16 mouse cellular contexts compared by ENCODE assay signal in genomic region chr4:63006198-63007155, GRCm38 (mm10). TPM values are rescaled to one million over a fixed set of nuclear protein-coding genes. Genes with fewer than 3 reads are reported as not detected.
DNase-seq lines count a peak whose midpoint lies in the region; ATAC-seq and TF ChIP-seq lines count a peak whose summit lies in the region.
"Had no signal": no experiment of that assay in that cellular context is flagged by ENCODE, and none has a peak within 500 bp of the region (broad histone marks: within the 10 kb centered on the region; RNA-seq: fewer than 3 reads in every experiment).

No protein-coding gene starts in this region.

- H3K9me3 ChIP-seq in heart, embryonic 15.5 days (replicated peaks), result no peaks in the 10 kb centered on the region
- no peaks in the 10 kb centered on the region for H3K9me3 ChIP-seq in midbrain, embryonic 12.5 days
- no peaks in the 10 kb centered on the region for H3K9me3 ChIP-seq in midbrain, embryonic 15.5 days
- H3K9me3 ChIP-seq in intestine, postnatal 0 days (ENCODE audit: control insufficient read depth), result no peaks in the 10 kb centered on the region
- H3K9me3 ChIP-seq in neural tube, embryonic 15.5 days (replicated peaks), result no peaks in the 10 kb centered on the region
- H3K9me3 ChIP-seq in midbrain, postnatal 0 days (ENCODE audit: low read length), result no peaks in the 10 kb centered on the region

- no peak overlapping the region for H3K4me3 ChIP-seq in heart, embryonic 15.5 days
- no peak overlapping the region for H3K4me3 ChIP-seq in midbrain, embryonic 12.5 days
- H3K4me3 ChIP-seq in midbrain, embryonic 15.5 days, result no peak overlapping the region
- H3K4me3 ChIP-seq in intestine, postnatal 0 days (ENCODE audit: low read depth, low read length), result no peak overlapping the region
- no peak overlapping the region for H3K4me3 ChIP-seq in neural tube, embryonic 15.5 days (replicated peaks)
- no peak overlapping the region for H3K4me3 ChIP-seq in midbrain, postnatal 0 days (ENCODE audit: low read depth, low read length)
- H3K4me3 ChIP-seq: layer of hippocampus, adult 2 months; myocyte had no signal

- no peak overlapping the region for H3K4me2 ChIP-seq in heart, embryonic 15.5 days
- H3K4me2 ChIP-seq in midbrain, embryonic 12.5 days (replicated peaks), result no peak overlapping the region
- no peak overlapping the region for H3K4me2 ChIP-seq in midbrain, embryonic 15.5 days
- no peak overlapping the region for H3K4me2 ChIP-seq in intestine, postnatal 0 days (replicated peaks; ENCODE audit: low read depth)
- H3K4me2 ChIP-seq in neural tube, embryonic 15.5 days, result no peak overlapping the region
- H3K4me2 ChIP-seq in midbrain, postnatal 0 days (ENCODE audit: low read depth, low read length, poor library complexity, severe bottlenecking), result no peak overlapping the region
- H3K4me2 ChIP-seq: lung, embryonic 14.5 days had no signal

- peaks cover 24% of the 10 kb centered on the region for H3K4me1 ChIP-seq in heart, embryonic 15.5 days (replicated peaks)
- H3K4me1 ChIP-seq in midbrain, embryonic 12.5 days, result peaks cover 4% of the 10 kb centered on the region; the same call in 1 of the 2 replicates
- peaks cover 11% of the 10 kb centered on the region for H3K4me1 ChIP-seq in midbrain, embryonic 15.5 days
- H3K4me1 ChIP-seq in intestine, postnatal 0 days (replicated peaks; ENCODE audit: control insufficient read depth, insufficient read depth, low read length), result peaks cover 11% of the 10 kb centered on the region
- peaks cover 40% of the 10 kb centered on the region for H3K4me1 ChIP-seq in neural tube, embryonic 15.5 days
- H3K4me1 ChIP-seq in midbrain, postnatal 0 days (ENCODE audit: insufficient read depth, low read length), result peaks cover 4% of the 10 kb centered on the region; the same call in 1 of the 2 replicates

- DNase-seq in heart, postnatal 36 days, result no peak
- no peak for DNase-seq in ovary, postnatal 14 days (ENCODE audit: low spot score)
- no peak for DNase-seq in midbrain, postnatal 0 days (ENCODE audit: low spot score)
- DNase-seq: cerebellum, adult 18-20 months; lung, embryonic 14.5 days; right cerebral cortex, adult 18-20 months; thymus, postnatal 4 days had no signal

- H3K27me3 ChIP-seq in heart, embryonic 15.5 days, result no peaks in the 10 kb centered on the region
- no peaks in the 10 kb centered on the region for H3K27me3 ChIP-seq in midbrain, embryonic 12.5 days
- no peaks in the 10 kb centered on the region for H3K27me3 ChIP-seq in midbrain, embryonic 15.5 days (replicated peaks)
- H3K27me3 ChIP-seq in intestine, postnatal 0 days (replicated peaks; ENCODE audit: control insufficient read depth, insufficient read depth, low read length), result no peaks in the 10 kb centered on the region
- no peaks in the 10 kb centered on the region for H3K27me3 ChIP-seq in neural tube, embryonic 15.5 days (replicated peaks)
- H3K27me3 ChIP-seq in midbrain, postnatal 0 days (ENCODE audit: insufficient read depth, low read length), result no peaks in the 10 kb centered on the region

- H3K36me3 ChIP-seq in heart, embryonic 15.5 days, result no peaks in the 10 kb centered on the region
- H3K36me3 ChIP-seq in midbrain, embryonic 12.5 days, result no peaks in the 10 kb centered on the region
- H3K36me3 ChIP-seq in midbrain, embryonic 15.5 days (replicated peaks), result no peaks in the 10 kb centered on the region
- H3K36me3 ChIP-seq in intestine, postnatal 0 days (ENCODE audit: control insufficient read depth, insufficient read depth), result no peaks in the 10 kb centered on the region
- no peaks in the 10 kb centered on the region for H3K36me3 ChIP-seq in neural tube, embryonic 15.5 days
- no peaks in the 10 kb centered on the region for H3K36me3 ChIP-seq in midbrain, postnatal 0 days (ENCODE audit: insufficient read depth, low read length)

- 74% methylated on average over 7 of the region's 7 CpGs for WGBS in heart, embryonic 15.5 days
- WGBS in midbrain, embryonic 12.5 days, result 89% methylated on average over 7 of the region's 7 CpGs
- 83% methylated on average over 7 of the region's 7 CpGs for WGBS in midbrain, embryonic 15.5 days
- 33% methylated on average over 7 of the region's 7 CpGs for WGBS in intestine, postnatal 0 days
- WGBS in neural tube, embryonic 15.5 days, result 79% methylated on average over 7 of the region's 7 CpGs
- 82% methylated on average over 7 of the region's 7 CpGs for whole genome bisulfite sequencing in midbrain, postnatal 0 days

- intact Hi-C loops in heart, postnatal 36 days (cut with DNase I), result loop anchor here (5.0 kb wide), 1 partner anchor 116 kb away; no protein-coding TSS in a partner anchor

- TF ChIP-seq CTCF in intestine, postnatal 0 days (IDR thresholded peaks at IDR 0.05; ENCODE audit: low read depth), result no peak
- no peak for TF ChIP-seq CTCF in midbrain, postnatal 0 days (IDR thresholded peaks at IDR 0.05)

- no peak overlapping the region for H3K9ac ChIP-seq in heart, embryonic 15.5 days
- H3K9ac ChIP-seq in midbrain, embryonic 12.5 days (replicated peaks), result no peak overlapping the region
- H3K9ac ChIP-seq in midbrain, embryonic 15.5 days, result no peak overlapping the region
- no peak overlapping the region for H3K9ac ChIP-seq in intestine, postnatal 0 days (ENCODE audit: low read depth, low read length)
- no peak overlapping the region for H3K9ac ChIP-seq in neural tube, embryonic 15.5 days (replicated peaks)
- no peak overlapping the region for H3K9ac ChIP-seq in midbrain, postnatal 0 days (replicated peaks; ENCODE audit: low read length, poor library complexity, severe bottlenecking)
- H3K9ac ChIP-seq: lung, embryonic 14.5 days had no signal

- H3K27ac ChIP-seq in heart, embryonic 15.5 days, result peak overlapping the region; percentile 85
- 0 out of 2 replicates have a peak overlapping the region, but pooled peaks have one; percentile 25 for H3K27ac ChIP-seq in midbrain, embryonic 12.5 days (replicated peaks)
- H3K27ac ChIP-seq in midbrain, embryonic 15.5 days, result no peak overlapping the region
- H3K27ac ChIP-seq in intestine, postnatal 0 days (ENCODE audit: low read depth, low read length), result no peak overlapping the region
- H3K27ac ChIP-seq in neural tube, embryonic 15.5 days (replicated peaks), result peak overlapping the region; percentile 52
- no peak overlapping the region for H3K27ac ChIP-seq in midbrain, postnatal 0 days (ENCODE audit: low read depth, low read length)
- H3K27ac ChIP-seq: hindbrain, postnatal 0 days; layer of hippocampus, adult 2 months had no signal

- peak; percentile 33; the same call in 1 of the 2 replicates for ATAC-seq in heart, embryonic 15.5 days (replicated peaks; ENCODE audit: insufficient number of reproducible peaks, insufficient read depth, low FRiP score, low read depth)
- ATAC-seq in midbrain, embryonic 12.5 days (ENCODE audit: low FRiP score, low read depth), result no peak
- no peak for ATAC-seq in midbrain, embryonic 15.5 days (replicated peaks)
- peak; percentile 69 for ATAC-seq in intestine, postnatal 0 days
- no peak for ATAC-seq in neural tube, embryonic 15.5 days (ENCODE audit: low FRiP score)
- ATAC-seq in midbrain, postnatal 0 days (ENCODE audit: low FRiP score), result no peak
- ATAC-seq: forebrain, embryonic 14.5 days; hindbrain, postnatal 0 days had no signal

RNA-seq across cellular contexts. Expression of gene Zfp618, which starts 41.1 kb away (rescaled TPM):
- 7.6 and 11.9 TPM in 2 replicates for polyA plus RNA-seq in heart, embryonic 15.5 days (2015; fragmentation: Nextera tagmentation; extraction: Ambion mirVana)
- total RNA-seq in heart, postnatal 36 days (2021), result under 1 TPM; 0.33 to 0.56 TPM
- 43.5 and 47.1 TPM in 2 replicates for polyA plus RNA-seq in midbrain, embryonic 12.5 days (2016; fragmentation: Nextera tagmentation; extraction: Ambion mirVana)
- polyA plus RNA-seq in midbrain, embryonic 15.5 days (2015; fragmentation: Nextera tagmentation; extraction: Ambion mirVana), result 37.6 and 38.6 TPM in 2 replicates
- 2.6 and 5.6 TPM in 2 replicates for polyA plus RNA-seq in intestine, postnatal 0 days (2015; fragmentation: Nextera tagmentation; extraction: Ambion mirVana)
- 27.6 and 28.1 TPM in 2 replicates for polyA plus RNA-seq in neural tube, embryonic 15.5 days (2015; fragmentation: Nextera tagmentation; extraction: Ambion mirVana)
- total RNA-seq in midbrain, postnatal 0 days (2014; rRNA removed), result 32.4 and 36.6 TPM in 2 replicates
- polyA plus RNA-seq in midbrain, postnatal 0 days (2015; fragmentation: Nextera tagmentation; extraction: Ambion mirVana), result 18.2 and 20.1 TPM in 2 replicates
- polyA plus RNA-seq: myocyte had no signal

Comparison
In these comparisons a context has a peak if more than half of its experiments do, and no peak if none do; other contexts are left out.
1. H3K27ac ChIP-seq: peak in heart, embryonic 15.5 days (single experiment), midbrain, embryonic 12.5 days (single experiment) and neural tube, embryonic 15.5 days (single experiment); none in midbrain, embryonic 15.5 days (single experiment), intestine, postnatal 0 days (single experiment) and midbrain, postnatal 0 days (single experiment).
2. ATAC-seq: peak in heart, embryonic 15.5 days (single experiment) and intestine, postnatal 0 days (single experiment); none in midbrain, embryonic 12.5 days (single experiment), midbrain, embryonic 15.5 days (single experiment), neural tube, embryonic 15.5 days (single experiment) and midbrain, postnatal 0 days (single experiment).